Mouse (Mus musculus) gastrocnemius, postnatal 4 days (tissue): ENCODE measurements around the gene Rxrg. TPM values are rescaled to one million over a fixed set of nuclear protein-coding genes. Genes with fewer than 3 reads are reported as not detected.

Experiments used
- DNase-seq, 2 experiments: peaks; one replicate each; pipeline ENCODE4 v3.0.0; 2021 to 2022; ENCODE audit warnings: low spot score in 2 of 2, mixed read lengths in 2 of 2
- total RNA-seq, 2 experiments: library from RNA; stranded (reverse); gene quantifications; 2 replicates each; pipeline ENCODE4 v1.2.3; 2021

Gene Rxrg
- total RNA-seq, 2 experiments from 2014 or later: 35.8 to 38.0 TPM

DNA sequence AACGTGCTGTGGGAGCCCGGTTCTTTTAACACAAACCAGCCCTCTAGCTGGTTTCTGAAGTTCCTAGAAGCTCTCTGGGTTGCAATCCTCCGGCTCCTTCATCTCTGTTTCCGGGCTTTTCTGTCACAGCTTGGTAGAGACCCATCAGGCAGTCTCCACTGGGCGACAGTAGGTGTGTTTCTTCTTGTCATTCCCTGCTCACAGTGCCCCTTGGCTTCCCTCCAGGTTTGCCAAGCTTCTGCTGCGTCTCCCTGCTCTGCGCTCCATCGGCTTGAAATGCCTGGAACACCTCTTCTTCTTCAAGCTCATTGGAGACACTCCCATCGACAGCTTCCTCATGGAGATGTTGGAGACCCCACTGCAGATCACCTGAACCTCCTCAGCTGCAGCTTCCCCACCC lies 40.7 kb downstream of the Rxrg start:
- no peak for DNase-seq

DNA sequence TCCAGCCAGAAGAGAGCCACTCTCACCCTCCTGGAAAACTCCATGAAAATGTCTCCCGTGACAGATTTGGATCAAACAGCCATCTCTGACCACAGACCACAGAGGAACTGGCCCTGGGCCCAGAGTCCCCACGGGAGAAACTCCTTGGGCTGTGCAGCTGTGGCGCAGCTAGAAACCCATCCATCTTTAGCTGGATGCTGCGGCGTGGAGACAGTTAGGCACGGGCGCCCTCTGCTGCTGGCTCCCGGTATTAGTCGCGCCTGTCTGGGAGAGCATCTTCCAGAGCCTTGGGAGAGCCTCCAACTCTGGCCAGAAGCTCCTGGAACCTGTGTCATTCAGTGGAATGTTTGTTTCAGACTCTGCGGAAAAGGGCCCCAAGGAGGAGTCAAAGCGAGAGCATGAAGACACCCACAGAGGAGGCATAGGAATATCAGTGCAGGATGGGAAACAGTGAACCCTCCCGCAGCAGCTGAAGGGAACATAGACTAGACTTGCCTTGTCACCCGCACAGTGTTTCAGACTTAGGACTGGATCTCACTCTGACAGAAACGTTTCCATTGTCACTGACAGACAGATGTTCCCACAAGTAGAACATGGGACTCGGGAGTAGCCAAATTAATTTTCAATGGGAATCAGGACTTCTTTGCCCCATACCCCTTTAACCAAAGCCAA lies 46.8 kb downstream of the Rxrg start:
- DNase-seq: peak; percentile 91 to 94

DNA sequence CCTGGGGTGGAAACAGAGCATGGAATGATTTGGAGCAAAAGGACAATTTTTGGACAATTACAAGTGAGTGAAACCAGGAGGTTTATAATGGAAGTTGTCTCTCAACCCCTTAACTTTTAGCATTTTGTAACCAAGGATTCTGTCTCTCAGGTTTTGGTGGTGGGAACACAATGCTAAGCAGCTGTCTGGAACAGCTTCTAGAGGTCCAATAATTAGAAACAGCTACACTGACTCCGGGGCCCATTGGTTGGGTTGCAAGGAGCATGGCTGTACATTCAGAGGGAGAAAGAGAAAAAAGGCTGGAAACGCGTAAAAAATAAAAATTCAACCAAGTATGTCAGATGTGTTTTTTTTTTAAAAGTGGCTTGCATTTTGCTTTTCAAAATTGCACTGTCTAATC lies 50.5 kb downstream of the Rxrg start:
- no peak for DNase-seq

DNA sequence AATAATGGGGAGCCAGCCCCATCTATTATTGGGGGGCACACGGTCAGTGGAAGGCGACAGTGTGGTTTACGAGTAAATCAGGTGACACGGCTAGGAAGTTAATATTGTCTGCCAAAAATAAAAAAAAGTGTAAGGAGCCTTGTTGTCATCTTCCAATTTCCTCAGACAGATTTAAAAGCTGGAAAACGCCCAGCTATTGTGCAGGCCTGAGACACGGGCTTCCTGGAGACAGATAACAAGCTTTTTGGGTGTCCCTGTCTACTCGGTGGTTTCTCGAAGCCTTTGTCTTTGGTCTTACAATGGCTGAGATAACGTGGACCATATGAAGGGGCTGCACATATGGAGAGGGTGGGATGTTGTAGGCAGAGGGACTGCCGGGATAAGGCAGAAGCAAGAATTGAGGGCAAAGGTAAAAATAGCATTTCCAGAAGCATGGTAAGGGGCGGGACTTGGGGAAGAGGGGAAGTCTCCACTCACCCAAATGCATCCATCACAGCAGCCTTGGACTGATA lies 51.0 kb downstream of the Rxrg start:
- no peak for DNase-seq

GRCm38 (mm10) chr1:167652336-167652735 lies 54.2 kb downstream of the Rxrg start:
- DNase-seq: no peak

DNA sequence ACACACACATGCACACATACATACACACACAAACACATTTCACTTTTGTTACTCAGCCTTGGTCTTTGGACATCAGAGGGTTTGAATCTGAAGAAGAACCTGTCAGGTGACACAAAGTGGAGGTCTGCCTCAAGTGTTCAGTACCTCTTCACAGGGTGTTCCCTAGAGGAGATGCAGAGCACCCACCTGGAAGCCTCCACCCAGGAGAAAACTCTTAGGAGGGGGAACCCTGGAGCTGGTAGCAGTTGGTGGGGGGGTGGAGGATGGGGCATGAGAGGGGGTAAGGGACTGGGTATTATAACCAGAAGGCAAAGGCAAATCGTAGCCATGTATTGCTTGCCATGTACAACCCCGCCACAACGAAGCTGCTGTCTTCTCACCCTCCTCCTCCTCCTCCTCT lies 60.9 kb downstream of the Rxrg start:
- DNase-seq: no peak

GRCm38 (mm10) chr1:167660521-167661101 lies 62.4 kb downstream of the Rxrg start:
- DNase-seq: peak; percentile 46 to 70

DNA sequence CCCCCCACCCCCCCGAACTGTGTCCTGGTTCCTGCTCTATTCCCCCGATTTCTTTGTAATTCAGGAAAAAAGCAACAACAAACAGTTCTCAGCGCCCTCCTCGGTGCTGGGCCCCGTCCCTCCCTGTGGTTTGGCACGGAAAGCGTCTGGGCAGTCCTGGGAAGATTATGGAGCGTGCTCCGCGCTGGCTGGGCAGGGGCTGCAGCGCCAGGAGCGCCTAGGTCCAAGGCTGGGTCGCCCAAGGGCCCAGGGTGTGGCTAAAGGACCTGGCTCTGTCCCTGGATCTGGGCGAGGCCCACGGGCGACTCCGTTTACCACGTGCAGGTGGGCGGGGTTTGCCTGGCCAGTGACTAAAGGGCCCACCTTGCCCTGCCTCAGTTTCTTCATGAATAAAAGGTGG lies 62.9 kb downstream of the Rxrg start:
- peak in 1 of 2 experiments; percentile 59 for DNase-seq

- DNase-seq: no peak
Observed at GRCm38 (mm10) chr1:167663136-167663535, 65.0 kb downstream of the Rxrg start.

GRCm38 (mm10) chr1:167669796-167670195 lies 71.6 kb downstream of the Rxrg start:
- peak in 1 of 2 experiments; percentile 48 for DNase-seq

- peak in 1 of 2 experiments; percentile 42 for DNase-seq
Observed at GRCm38 (mm10) chr1:167672433-167672987, 74.3 kb downstream of the Rxrg start.

DNA sequence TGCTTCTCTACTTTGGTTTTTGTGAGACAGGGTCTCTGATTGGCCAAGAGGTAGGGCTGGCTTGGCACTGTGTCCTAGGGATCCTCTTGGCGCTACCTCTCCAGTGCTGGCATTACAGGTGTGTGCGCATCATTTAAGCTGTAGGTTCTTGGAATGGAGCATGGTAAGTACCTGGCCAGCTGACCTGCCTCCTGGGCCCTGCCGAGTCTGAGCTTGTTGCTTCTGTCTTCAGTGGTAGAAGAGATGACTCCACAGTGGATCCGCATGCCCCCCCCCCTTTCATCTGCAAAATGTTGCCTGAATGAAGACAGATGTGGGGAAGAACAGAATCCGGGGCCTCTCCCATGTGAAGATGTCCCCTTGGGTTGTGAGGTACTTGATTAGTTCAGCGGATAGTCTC lies 80.9 kb downstream of the Rxrg start:
- no peak for DNase-seq

DNA sequence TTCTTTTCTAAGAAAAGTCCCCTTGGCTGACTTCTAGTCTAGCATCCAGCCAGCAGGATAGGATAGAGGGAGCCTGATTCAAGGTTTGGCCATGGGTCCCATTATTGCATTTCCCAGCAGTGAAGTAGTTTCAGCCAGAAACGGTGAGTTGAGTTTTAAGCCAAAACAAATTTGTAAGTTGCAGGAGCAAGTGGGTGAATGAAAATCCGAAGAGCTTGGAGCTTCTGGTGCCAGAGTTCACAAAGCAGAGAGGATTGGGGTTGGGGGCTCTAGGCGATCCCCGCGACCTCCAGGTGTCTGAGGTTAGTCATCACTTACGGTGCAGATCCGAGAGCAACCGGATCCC lies 89.8 kb downstream of the Rxrg start:
- DNase-seq: no peak

- peak; percentile 45 to 57 for DNase-seq
Observed at GRCm38 (mm10) chr1:167688347-167689231, 90.4 kb downstream of the Rxrg start.

DNA sequence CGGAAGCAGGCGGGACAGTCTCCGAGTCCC lies 90.9 kb downstream of the Rxrg start, which contains the start of gene Lmx1a:
Gene Lmx1a (plus strand): TSS at position 6 of the 30 bp plus-strand sequence.
- no peak for DNase-seq

Other genes starting within 250 kb of the Rxrg start
- gene Aldh9a1, start 248.4 kb upstream of the Rxrg start, total RNA-seq: 10 to 100 TPM; 11.0 to 16.8 TPM
- gene Mgst3, start 204.5 kb upstream of the Rxrg start, total RNA-seq: 10 to 100 TPM; 29.3 to 31.7 TPM
- gene Lrrc52, start 131.6 kb upstream of the Rxrg start, total RNA-seq: under 1 TPM; 0.25 to 0.31 TPM
- gene Lmx1a, start 90.9 kb downstream of the Rxrg start, total RNA-seq: 1 to 10 TPM; 1.8 to 2.7 TPM